Mouse (Mus musculus) midbrain, embryonic 14.5 days (tissue): ENCODE results near the gene Utrn. TPM values are rescaled to one million over a fixed set of nuclear protein-coding genes. Genes with fewer than 3 reads are reported as not detected.
A peak's percentile ranks its signal among the peaks of the same experiment; 100 is the strongest.

Experiments used
- ATAC-seq: fragments of 200-750 bp; cut with Nextera tagmentation; 2 replicates; pipeline ENCODE4 v1.8.0; 2017; ENCODE audit warnings: moderate number of reproducible peaks, moderate library complexity; ENCODE audit not compliant: low FRiP score, low TSS enrichment
- DNase-seq: peaks from one replicate; pipeline ENCODE4 v3.0.0-alpha.2; 2015
- H3K27ac ChIP-seq: fragments of 300-500 bp; sonication (generic); replicated peaks from 2 replicates; pipeline ENCODE4 v1.5.1; 2014; ENCODE audit warnings: mild to moderate bottlenecking, low read depth, low read length, moderate library complexity
- H3K27me3 ChIP-seq: fragments of 300-500 bp; sonication (generic); 2 replicates; pipeline ENCODE4 v1.6.1; 2014; ENCODE audit warnings: low read length, control low read depth, mixed read lengths; ENCODE audit not compliant: control insufficient read depth, insufficient read depth
- H3K36me3 ChIP-seq: fragments of 300-500 bp; sonication (generic); 2 replicates; pipeline ENCODE4 v1.6.1; 2014; ENCODE audit warnings: low read length, control low read depth; ENCODE audit not compliant: control insufficient read depth, insufficient read depth
- H3K4me1 ChIP-seq: fragments of 300-500 bp; sonication (generic); 2 replicates; pipeline ENCODE4 v1.6.1; 2014; ENCODE audit warnings: mild to moderate bottlenecking, antibody characterized with exemption, low read length, control low read depth; ENCODE audit not compliant: control insufficient read depth, insufficient read depth
- H3K4me2 ChIP-seq: fragments of 300-500 bp; sonication (generic); 2 replicates; pipeline ENCODE4 v1.6.1; 2014; ENCODE audit warnings: mild to moderate bottlenecking, low read length, moderate library complexity
- H3K4me3 ChIP-seq: fragments of 300-500 bp; sonication (generic); replicated peaks from 2 replicates; pipeline ENCODE4 v1.5.1; 2014; ENCODE audit warnings: low read depth, low read length
- H3K9ac ChIP-seq: fragments of 300-500 bp; sonication (generic); replicated peaks from 2 replicates; pipeline ENCODE4 v1.6.1; 2014; ENCODE audit warnings: mild to moderate bottlenecking, low read length, moderate library complexity
- H3K9me3 ChIP-seq: fragments of 300-500 bp; sonication (generic); 2 replicates; pipeline ENCODE4 v1.6.1; 2016; ENCODE audit warnings: low read length, control low read depth, mixed read lengths; ENCODE audit not compliant: control insufficient read depth
- WGBS: fragments of 180-500 bp; shearing (Covaris S2); extraction: QIAGEN DNeasy Blood & Tissue Kit; methylation state at CpG from one replicate; pipeline ENCODE4 v1.1.7; 2014; 5-methylcytosine and 5-hydroxymethylcytosine counted together
- polyA plus RNA-seq: library from polyadenylated mRNA; unstranded; fragments of >200 nt; fragmentation: Nextera tagmentation; extraction: Ambion mirVana; gene quantifications from 2 replicates; pipeline ENCODE4 v1.2.1, GENCODE M21; 2014

Utrn gene
- polyA plus RNA-seq, 1 experiment from 2014 or later, result 19.1 TPM

DNA sequence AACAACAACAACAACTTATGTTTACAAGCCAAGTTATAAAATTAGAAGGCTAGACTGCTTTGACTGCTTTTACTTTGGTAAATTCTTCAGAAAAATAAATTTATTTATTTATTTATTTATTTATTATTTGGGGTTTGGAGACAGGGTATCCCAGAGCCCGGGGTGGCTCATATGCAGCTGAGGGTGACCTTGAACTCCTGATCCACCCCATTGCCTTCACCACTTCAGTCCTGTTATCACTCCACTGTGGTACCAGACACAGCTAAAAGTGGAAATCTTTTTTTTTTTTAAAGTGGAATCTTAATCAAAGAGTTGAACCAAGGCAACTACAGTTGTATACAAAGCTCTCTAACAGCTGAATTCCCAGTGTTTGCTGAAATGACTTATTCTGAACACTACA is 80.6 kb downstream of the Utrn start:
- 0 out of 2 replicates have a peak, but pooled peaks cover 5% of the 10 kb centered on the region for H3K4me1 ChIP-seq
- H3K36me3 ChIP-seq, result no peaks in the 10 kb centered on the region
- no peaks in the 10 kb centered on the region for H3K27me3 ChIP-seq
- H3K9ac ChIP-seq, result no peak overlapping the region
- H3K4me2 ChIP-seq, result no peak overlapping the region
- no peak overlapping the region for H3K4me3 ChIP-seq
- no peaks in the 10 kb centered on the region for H3K9me3 ChIP-seq
- ATAC-seq (no peak), DNase-seq (no peak)
- H3K27ac ChIP-seq, result no peak overlapping the region
- 95% methylated on average over 1 of the region's 1 CpGs for WGBS

DNA sequence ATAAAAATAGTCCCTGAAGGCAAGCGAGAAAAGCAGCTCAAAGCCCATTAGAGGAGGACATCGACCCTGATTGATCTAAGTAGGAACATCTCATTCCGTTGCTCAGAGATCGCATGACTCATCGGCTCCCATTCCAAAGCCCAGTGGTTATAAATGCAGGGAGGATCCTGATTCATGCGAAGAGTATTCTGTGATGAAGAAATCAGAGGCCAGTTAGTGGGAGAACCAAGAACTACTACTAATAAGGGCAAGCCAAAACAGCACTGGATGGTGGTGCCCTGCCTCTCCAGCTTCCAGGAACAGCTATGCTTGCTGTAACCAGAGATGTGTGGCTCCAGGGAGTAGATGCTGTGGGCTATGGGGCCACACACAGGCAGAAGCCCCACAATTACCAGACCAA is 81.2 kb downstream of the Utrn start:
- ATAC-seq (no peak), DNase-seq (no peak)
- no peaks in the 10 kb centered on the region for H3K9me3 ChIP-seq
- 86% methylated on average over 6 of the region's 6 CpGs for WGBS
- 0 out of 2 replicates have a peak, but pooled peaks cover 5% of the 10 kb centered on the region for H3K4me1 ChIP-seq
- H3K27ac ChIP-seq, result no peak overlapping the region
- H3K27me3 ChIP-seq, result no peaks in the 10 kb centered on the region
- no peak overlapping the region for H3K4me2 ChIP-seq
- H3K36me3 ChIP-seq, result no peaks in the 10 kb centered on the region
- no peak overlapping the region for H3K4me3 ChIP-seq
- H3K9ac ChIP-seq, result no peak overlapping the region

DNA sequence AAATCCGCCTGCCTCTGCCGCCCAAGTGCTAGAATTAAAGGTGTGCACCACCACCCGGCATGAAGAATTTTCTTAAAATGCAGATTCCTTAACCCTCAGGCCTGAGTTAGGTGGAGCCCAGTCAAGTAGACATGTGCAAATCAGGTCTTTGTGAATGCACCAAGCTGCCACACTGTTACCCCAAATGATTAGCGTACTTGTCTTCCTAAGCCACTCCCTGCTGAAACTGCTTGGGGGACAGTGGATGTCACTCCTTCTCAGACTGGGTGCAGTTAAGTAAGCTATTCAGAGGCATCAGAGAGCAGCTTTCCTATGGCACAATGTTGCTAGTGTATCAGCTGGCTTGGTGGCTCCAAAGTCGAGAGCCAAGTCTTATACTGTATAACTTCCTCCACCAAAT is 83.9 kb downstream of the Utrn start:
- no peaks in the 10 kb centered on the region for H3K9me3 ChIP-seq
- H3K27me3 ChIP-seq, result no peaks in the 10 kb centered on the region
- WGBS, result 89% methylated on average over 5 of the region's 5 CpGs
- H3K9ac ChIP-seq, result no peak overlapping the region
- no peak overlapping the region for H3K4me3 ChIP-seq
- ATAC-seq (no peak), DNase-seq (no peak)
- no peaks in the 10 kb centered on the region for H3K36me3 ChIP-seq
- H3K4me1 ChIP-seq, result no peaks in the 10 kb centered on the region
- H3K27ac ChIP-seq, result no peak overlapping the region
- H3K4me2 ChIP-seq, result no peak overlapping the region

DNA sequence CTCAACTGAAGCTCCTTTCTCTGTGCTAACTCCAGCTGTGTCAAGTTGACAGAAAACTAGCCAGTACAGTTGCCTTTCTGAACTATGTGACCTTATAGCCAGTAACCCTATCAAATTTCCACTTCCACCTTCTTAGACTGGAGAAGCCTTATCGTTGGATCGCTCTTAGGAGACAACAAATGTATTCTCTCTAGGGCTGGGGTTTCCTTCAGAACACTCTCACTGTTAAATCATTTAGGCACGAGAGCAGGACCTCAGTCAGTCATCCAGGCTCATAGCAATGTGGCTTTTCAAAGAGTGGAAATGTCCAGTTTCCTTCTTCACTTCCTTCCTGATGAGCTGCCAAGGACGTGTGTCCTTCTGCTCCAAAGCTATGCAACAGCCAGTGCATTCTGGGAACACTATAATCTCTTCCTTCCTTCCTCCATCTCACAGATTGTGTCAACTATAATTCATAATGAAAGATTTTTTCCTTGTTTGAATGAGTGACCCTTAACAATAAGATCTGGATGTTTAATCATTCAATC is 87.7 kb downstream of the Utrn start:
- DNase-seq (no peak), ATAC-seq (no peak)
- no peak overlapping the region for H3K4me3 ChIP-seq
- no peak overlapping the region for H3K9ac ChIP-seq
- H3K36me3 ChIP-seq, result no peaks in the 10 kb centered on the region
- H3K4me2 ChIP-seq, result no peak overlapping the region
- H3K9me3 ChIP-seq, result no peaks in the 10 kb centered on the region
- H3K27me3 ChIP-seq, result no peaks in the 10 kb centered on the region
- 94% methylated on average over 4 of the region's 4 CpGs for WGBS
- no peak overlapping the region for H3K27ac ChIP-seq
- H3K4me1 ChIP-seq, result no peaks in the 10 kb centered on the region

- H3K4me2 ChIP-seq, result no peak overlapping the region
- H3K4me1 ChIP-seq, result no peaks in the 10 kb centered on the region
- 47% methylated on average over 6 of the region's 6 CpGs for WGBS
- no peaks in the 10 kb centered on the region for H3K9me3 ChIP-seq
- no peak overlapping the region for H3K4me3 ChIP-seq
- no peak overlapping the region for H3K9ac ChIP-seq
- no peak overlapping the region for H3K27ac ChIP-seq
- no peaks in the 10 kb centered on the region for H3K27me3 ChIP-seq
- no peaks in the 10 kb centered on the region for H3K36me3 ChIP-seq
- DNase-seq (no peak), ATAC-seq (no peak)
Observed at GRCm38 (mm10) chr10:12773178-12773577, 96.0 kb downstream of the Utrn start.

DNA sequence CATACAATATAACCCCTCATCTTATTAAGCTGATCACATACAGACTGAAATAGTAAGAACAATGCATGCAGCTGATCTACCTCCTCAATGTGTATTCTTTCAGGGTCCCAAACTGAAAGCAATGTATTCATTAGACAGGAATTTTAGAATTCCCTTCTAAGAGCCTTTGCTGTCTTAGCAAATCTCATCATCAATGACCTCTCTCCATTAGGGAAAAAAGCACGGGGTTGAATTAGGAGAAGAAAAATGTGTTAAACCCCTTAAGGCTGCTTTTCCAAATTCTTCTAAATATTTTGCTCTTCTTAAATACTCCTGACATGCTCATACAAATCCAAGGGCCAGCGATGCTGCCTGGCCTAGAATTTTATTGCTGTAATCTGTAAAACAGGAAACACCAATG is 97.7 kb downstream of the Utrn start:
- no peak overlapping the region for H3K9ac ChIP-seq
- ATAC-seq (no peak), DNase-seq (no peak)
- H3K9me3 ChIP-seq, result 0 out of 2 replicates have a peak, but pooled peaks cover 3% of the 10 kb centered on the region
- WGBS, result 86% methylated on average over 2 of the region's 2 CpGs
- no peaks in the 10 kb centered on the region for H3K4me1 ChIP-seq
- H3K4me3 ChIP-seq, result no peak overlapping the region
- no peaks in the 10 kb centered on the region for H3K36me3 ChIP-seq
- no peaks in the 10 kb centered on the region for H3K27me3 ChIP-seq
- no peak overlapping the region for H3K4me2 ChIP-seq
- no peak overlapping the region for H3K27ac ChIP-seq

GRCm38 (mm10) chr10:12762668-12763067 is 106.5 kb downstream of the Utrn start:
- Histone ChIP-seq H3K4me3 (no peak overlapping the region), H3K9ac (no peak overlapping the region), H3K4me1 (no peaks in the 10 kb centered on the region), H3K27me3 (no peaks in the 10 kb centered on the region), H3K36me3 (no peaks in the 10 kb centered on the region), H3K27ac (no peak overlapping the region), H3K9me3 (no peaks in the 10 kb centered on the region), H3K4me2 (no peak overlapping the region)
- DNase-seq (no peak), ATAC-seq (no peak)
- WGBS, result 48% methylated on average over 3 of the region's 3 CpGs

- H3K27ac ChIP-seq, result no peak overlapping the region
- H3K4me3 ChIP-seq, result no peak overlapping the region
- no peaks in the 10 kb centered on the region for H3K9me3 ChIP-seq
- H3K4me1 ChIP-seq, result no peaks in the 10 kb centered on the region
- peak; percentile 46 for DNase-seq
- H3K27me3 ChIP-seq, result no peaks in the 10 kb centered on the region
- H3K9ac ChIP-seq, result no peak overlapping the region
- H3K4me2 ChIP-seq, result no peak overlapping the region
- 61% methylated on average over 6 of the region's 6 CpGs for WGBS
- ATAC-seq, result peak; percentile 47; the same call in 1 of the 2 replicates
- H3K36me3 ChIP-seq, result no peaks in the 10 kb centered on the region
Observed at GRCm38 (mm10) chr10:12758702-12758988, 110.5 kb downstream of the Utrn start.

DNA sequence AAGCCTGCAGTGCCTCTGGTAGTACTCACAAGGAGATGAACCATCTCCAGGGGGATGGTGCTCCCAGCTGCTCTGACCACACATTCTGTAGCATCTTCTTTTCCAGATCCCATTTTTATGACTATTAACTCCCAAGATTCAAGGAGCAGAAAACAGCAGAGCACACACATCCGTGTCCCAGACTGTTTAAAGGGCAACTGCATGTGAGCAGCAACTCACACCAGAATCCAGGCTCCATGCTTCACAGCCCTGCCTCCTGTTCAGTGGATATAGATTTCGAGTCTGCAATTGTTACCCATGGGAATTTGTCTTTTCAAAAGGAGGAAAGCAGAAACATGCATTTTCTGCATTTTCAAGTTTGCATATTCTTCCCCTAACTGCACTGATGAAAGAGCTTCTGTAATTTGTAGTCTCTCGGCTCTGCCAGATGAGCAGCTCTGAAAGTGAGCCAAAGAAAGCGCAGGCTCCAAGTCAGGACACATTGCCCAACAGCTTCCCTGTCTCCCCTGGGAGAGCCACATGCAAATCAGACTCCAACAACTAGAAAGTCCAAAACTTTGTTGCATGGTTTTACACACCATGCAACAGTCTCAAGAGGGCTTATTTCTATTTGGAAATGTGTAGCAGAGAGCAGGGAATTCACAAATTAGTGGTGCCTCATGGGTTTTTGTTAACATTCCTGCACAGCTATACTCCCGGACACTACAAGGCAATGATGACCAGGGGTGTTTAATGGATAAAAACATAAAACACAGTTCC is 111.0 kb downstream of the Utrn start:
- Histone ChIP-seq H3K9ac (no peak overlapping the region), H3K4me3 (no peak overlapping the region), H3K27ac (0 out of 2 replicates have a peak overlapping the region, but pooled peaks have one; percentile 5), H3K36me3 (no peaks in the 10 kb centered on the region), H3K9me3 (no peaks in the 10 kb centered on the region), H3K4me1 (no peaks in the 10 kb centered on the region), H3K4me2 (no peak overlapping the region), H3K27me3 (no peaks in the 10 kb centered on the region)
- peak; percentile 67 for DNase-seq
- 59% methylated on average over 5 of the region's 5 CpGs for WGBS
- peak; percentile 33; the same call in 1 of the 2 replicates for ATAC-seq
